Mouse (Mus musculus) midbrain, embryonic 15.5 days (tissue): ENCODE measurements around the gene Siglece. TPM values are rescaled to one million over a fixed set of nuclear protein-coding genes. Genes with fewer than 3 reads are reported as not detected.

ENCODE experiments used
- ATAC-seq: fragments of 200-750 bp; cut with Nextera tagmentation; replicated peaks from 2 replicates; pipeline ENCODE4 v1.8.0; 2017; ENCODE audit warnings: moderate TSS enrichment
- H3K27ac ChIP-seq: fragments of 300-500 bp; sonication (generic); 2 replicates; pipeline ENCODE4 v1.5.1; 2015; ENCODE audit warnings: mild to moderate bottlenecking, inconsistent platforms
- H3K27me3 ChIP-seq: fragments of 300-500 bp; sonication (generic); replicated peaks from 2 replicates; pipeline ENCODE4 v1.6.1; 2015; ENCODE audit warnings: inconsistent platforms
- H3K36me3 ChIP-seq: fragments of 300-500 bp; sonication (generic); replicated peaks from 2 replicates; pipeline ENCODE4 v1.6.1; 2015; ENCODE audit warnings: inconsistent platforms
- H3K4me1 ChIP-seq: fragments of 300-500 bp; sonication (generic); 2 replicates; pipeline ENCODE4 v1.6.1; 2015; ENCODE audit warnings: inconsistent platforms
- H3K4me2 ChIP-seq: fragments of 300-500 bp; sonication (generic); 2 replicates; pipeline ENCODE4 v1.6.1; 2015; ENCODE audit warnings: inconsistent platforms, mild to moderate bottlenecking, moderate library complexity
- H3K4me3 ChIP-seq: fragments of 300-500 bp; sonication (generic); 2 replicates; pipeline ENCODE4 v1.5.1; 2015; ENCODE audit warnings: mild to moderate bottlenecking, inconsistent platforms
- H3K9ac ChIP-seq: fragments of 300-500 bp; sonication (generic); 2 replicates; pipeline ENCODE4 v1.6.1; 2015; ENCODE audit warnings: mild to moderate bottlenecking, inconsistent platforms
- H3K9me3 ChIP-seq: fragments of 300-500 bp; sonication (generic); 2 replicates; pipeline ENCODE4 v1.6.1; 2016; ENCODE audit warnings: inconsistent platforms
- WGBS: fragments of 180-500 bp; shearing (Covaris S2); methylation state at CpG from one replicate; pipeline ENCODE4 v1.1.7; 2015; ENCODE audit warnings: mixed read lengths; 5-methylcytosine and 5-hydroxymethylcytosine counted together
- polyA plus RNA-seq: library from polyadenylated mRNA; unstranded; fragments of >200 nt; fragmentation: Nextera tagmentation; extraction: Ambion mirVana; gene quantifications from 2 replicates; pipeline ENCODE4 v1.2.1, GENCODE M21; 2015

The Siglece gene
- polyA plus RNA-seq, 1 experiment from 2014 or later = 0.53 TPM

DNA sequence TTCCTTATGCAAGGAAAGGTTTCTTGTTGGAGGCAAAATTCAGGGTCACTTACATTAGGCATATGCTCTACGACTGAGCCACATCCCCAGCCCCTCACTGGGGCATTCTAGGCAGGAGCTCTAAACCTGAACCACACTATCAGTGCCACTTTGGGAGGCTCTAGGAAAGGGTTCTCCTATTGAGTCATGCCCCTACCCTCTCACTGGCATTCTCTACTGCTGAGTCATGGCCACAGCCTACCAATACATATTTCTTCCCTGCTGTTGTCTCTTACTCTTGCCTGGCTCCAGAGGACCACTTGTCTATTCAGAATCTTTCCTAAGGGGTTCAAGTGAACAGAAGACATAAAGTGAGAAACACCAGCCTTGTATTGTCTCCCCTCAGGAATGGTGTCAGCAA, 2.8 kb upstream of the Siglece start:
- Histone ChIP-seq H3K4me1 (no peaks in the 10 kb centered on the region), H3K27me3 (no peaks in the 10 kb centered on the region), H3K4me3 (no peak overlapping the region), H3K36me3 (no peaks in the 10 kb centered on the region), H3K4me2 (no peak overlapping the region), H3K9me3 (no peaks in the 10 kb centered on the region), H3K9ac (no peak overlapping the region), H3K27ac (no peak overlapping the region)
- no peak for ATAC-seq
- WGBS = 82% methylated on average over 1 of the region's 1 CpGs

DNA sequence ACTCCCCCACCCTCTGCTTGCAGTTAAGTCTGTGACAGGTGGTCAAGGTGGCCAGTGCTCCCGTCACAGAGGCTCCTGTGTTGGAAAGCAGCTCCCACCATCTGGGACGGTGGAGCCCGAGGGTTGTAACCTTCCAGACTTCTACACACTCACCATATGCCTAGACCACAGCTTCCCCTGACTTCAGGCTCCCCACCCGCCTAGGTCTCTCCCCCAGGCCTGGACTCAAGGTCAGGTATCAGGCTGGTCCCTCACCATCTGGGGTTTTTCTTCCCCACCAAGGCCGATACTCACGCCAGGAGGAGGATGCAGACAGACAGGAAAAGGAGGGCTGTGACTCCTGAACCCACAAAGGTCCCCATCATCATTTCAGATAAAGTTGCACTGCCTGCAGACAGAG, 3.7 kb downstream of the Siglece start:
- Histone ChIP-seq H3K4me3 (no peak overlapping the region), H3K4me2 (no peak overlapping the region), H3K9me3 (no peaks in the 10 kb centered on the region), H3K4me1 (no peaks in the 10 kb centered on the region), H3K9ac (no peak overlapping the region), H3K27ac (no peak overlapping the region), H3K36me3 (no peaks in the 10 kb centered on the region), H3K27me3 (no peaks in the 10 kb centered on the region)
- WGBS = 79% methylated on average over 6 of the region's 6 CpGs
- no peak for ATAC-seq

DNA sequence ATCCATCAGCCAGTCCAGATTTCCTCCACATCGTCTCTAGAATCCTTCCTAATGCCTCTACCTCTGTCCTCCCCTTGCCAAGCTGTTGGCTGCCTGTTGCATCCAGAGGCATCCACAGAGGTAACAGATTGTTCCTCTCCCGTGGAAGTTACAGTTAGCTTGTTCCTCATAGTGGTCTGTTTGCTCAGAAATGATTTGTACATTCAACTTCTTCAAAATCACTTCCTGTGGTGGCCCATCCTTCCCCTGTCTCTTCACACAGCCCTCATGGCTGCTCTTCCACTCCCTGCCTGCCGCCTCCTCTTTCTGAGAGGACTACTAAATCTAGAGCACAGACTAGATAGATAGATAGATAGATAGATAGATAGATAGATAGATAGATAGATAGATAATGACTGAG, 5.4 kb downstream of the Siglece start:
- Histone ChIP-seq H3K27me3 (no peaks in the 10 kb centered on the region), H3K36me3 (no peaks in the 10 kb centered on the region), H3K4me2 (no peak overlapping the region), H3K9ac (no peak overlapping the region), H3K4me1 (no peaks in the 10 kb centered on the region), H3K4me3 (no peak overlapping the region), H3K9me3 (no peaks in the 10 kb centered on the region), H3K27ac (no peak overlapping the region)
- 79% methylated on average over 3 of the region's 3 CpGs for WGBS
- no peak for ATAC-seq

DNA sequence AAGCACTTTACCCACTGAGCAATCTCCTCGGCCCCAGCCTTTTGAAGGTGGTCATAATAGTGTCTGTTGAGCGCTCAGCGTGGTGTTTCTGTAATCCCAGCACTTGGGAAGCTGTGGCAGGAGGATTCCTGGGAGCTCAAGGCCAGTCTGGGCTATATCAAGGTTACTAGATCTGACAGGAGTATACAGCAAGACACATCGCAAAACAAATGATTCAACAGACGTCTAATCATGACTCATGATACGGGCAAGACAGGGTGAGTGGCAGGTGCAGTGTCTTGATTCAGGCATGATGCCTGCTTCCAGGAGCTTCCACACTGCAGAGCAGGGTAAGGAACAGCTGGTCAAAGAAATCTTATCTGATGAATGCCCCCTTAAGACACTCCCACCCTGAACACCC, 7.3 kb downstream of the Siglece start:
- Histone ChIP-seq H3K27ac (no peak overlapping the region), H3K9me3 (no peaks in the 10 kb centered on the region), H3K9ac (no peak overlapping the region), H3K36me3 (no peaks in the 10 kb centered on the region), H3K4me2 (no peak overlapping the region), H3K27me3 (no peaks in the 10 kb centered on the region), H3K4me3 (no peak overlapping the region), H3K4me1 (no peaks in the 10 kb centered on the region)
- WGBS = 82% methylated on average over 6 of the region's 6 CpGs
- ATAC-seq = no peak

DNA sequence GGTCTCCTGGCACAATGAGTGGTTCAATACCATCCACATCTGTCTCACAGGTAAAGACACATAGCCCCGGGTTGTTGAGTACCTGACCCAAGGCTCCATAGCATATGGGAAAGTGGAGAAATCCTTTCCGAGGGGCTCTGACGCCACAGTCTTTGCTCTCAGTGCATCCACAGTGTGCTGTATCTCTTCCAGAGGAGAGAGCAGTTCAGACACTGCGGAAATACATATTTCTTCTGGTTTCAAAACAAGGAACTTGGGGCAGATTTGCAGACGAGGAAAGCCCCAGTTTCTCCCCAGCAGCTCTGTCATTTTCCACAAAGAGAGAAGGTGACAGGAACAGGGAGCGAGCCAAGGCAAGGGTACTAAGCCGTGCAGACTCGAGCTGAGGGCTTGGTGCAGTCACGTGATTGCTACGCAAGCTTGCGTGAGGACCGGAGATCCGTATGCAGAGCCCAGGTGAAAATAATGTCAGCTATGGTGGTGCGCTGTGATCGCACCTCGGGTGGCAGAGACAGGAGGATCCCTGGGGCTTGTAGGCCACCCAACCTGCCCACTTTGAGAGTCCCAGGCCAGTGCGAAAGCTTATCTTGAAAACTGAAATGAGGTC, 16.8 kb downstream of the Siglece start:
- Histone ChIP-seq H3K36me3 (no peaks in the 10 kb centered on the region), H3K4me1 (no peaks in the 10 kb centered on the region), H3K27me3 (no peaks in the 10 kb centered on the region), H3K9me3 (no peaks in the 10 kb centered on the region), H3K4me3 (no peak overlapping the region), H3K27ac (no peak overlapping the region), H3K4me2 (no peak overlapping the region), H3K9ac (no peak overlapping the region)
- WGBS = 86% methylated on average over 17 of the region's 17 CpGs
- ATAC-seq = no peak

DNA sequence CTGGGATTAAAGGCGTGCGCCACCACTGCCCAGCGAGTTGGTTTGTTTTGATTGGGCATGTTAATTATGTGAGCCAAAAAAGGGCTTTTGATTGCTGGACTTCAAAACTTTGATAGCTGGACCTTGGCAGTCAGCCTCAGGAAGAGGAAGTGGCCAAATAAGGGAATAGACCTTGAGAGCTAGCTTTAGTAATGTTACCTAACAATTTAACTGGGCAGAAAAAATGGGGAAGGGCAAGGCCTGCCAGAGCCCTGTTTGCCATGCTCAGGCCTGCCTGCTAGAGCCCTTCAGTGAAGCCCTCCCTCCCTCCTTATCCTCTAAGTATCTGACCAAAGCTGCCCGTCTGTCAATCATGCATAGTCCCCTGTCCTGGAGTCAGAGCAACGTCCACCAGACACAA, 17.4 kb downstream of the Siglece start:
- no peak overlapping the region for H3K9ac ChIP-seq
- ATAC-seq = no peak
- no peaks in the 10 kb centered on the region for H3K27me3 ChIP-seq
- no peaks in the 10 kb centered on the region for H3K4me1 ChIP-seq
- no peaks in the 10 kb centered on the region for H3K9me3 ChIP-seq
- WGBS = 81% methylated on average over 5 of the region's 5 CpGs
- H3K4me3 ChIP-seq = no peak overlapping the region
- H3K27ac ChIP-seq = no peak overlapping the region
- H3K4me2 ChIP-seq = no peak overlapping the region
- no peaks in the 10 kb centered on the region for H3K36me3 ChIP-seq

DNA sequence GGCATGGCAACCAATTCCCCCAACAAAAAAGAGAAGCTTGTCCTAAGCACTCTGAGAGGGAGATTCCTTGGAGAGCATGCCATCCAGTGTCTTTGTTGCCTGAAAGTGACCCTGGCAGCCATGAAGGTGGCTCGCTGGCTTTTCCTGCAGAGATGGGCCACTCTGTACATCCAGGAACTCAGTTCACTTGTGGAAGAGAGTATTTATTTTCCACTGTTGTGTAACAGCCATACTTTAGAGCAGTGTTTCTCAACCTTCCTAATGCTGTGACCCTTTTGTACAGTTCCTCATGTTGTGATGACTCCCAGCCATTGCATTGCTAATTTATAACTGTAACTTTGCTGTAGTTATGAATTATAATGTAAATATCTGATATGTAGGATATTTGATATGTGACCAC, 22.8 kb downstream of the Siglece start:
- Histone ChIP-seq H3K4me1 (no peaks in the 10 kb centered on the region), H3K27ac (no peak overlapping the region), H3K27me3 (no peaks in the 10 kb centered on the region), H3K4me2 (no peak overlapping the region), H3K4me3 (no peak overlapping the region), H3K9ac (no peak overlapping the region), H3K9me3 (no peaks in the 10 kb centered on the region), H3K36me3 (no peaks in the 10 kb centered on the region)
- WGBS = 50% methylated on average over 1 of the region's 1 CpGs
- ATAC-seq = no peak

DNA sequence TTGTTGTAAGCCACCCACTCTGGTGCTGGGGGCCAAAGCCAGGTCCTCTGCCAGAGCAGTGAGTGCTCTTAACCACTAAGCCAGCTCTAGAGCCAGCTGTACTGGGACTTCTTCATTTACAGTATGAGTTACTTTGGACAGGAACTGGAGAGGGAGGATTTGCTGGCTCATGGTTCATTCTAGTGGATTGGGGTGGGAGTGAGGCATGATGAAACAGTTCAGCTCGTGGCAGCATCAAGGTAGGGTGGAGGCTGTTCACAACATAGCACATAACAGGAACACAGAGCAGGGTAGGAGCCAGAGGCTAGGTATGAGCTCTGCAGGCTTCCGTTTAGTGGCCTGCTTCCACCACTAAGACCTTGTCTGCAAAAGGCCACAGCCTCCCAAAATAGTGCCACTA, 23.8 kb downstream of the Siglece start:
- Histone ChIP-seq H3K27me3 (no peaks in the 10 kb centered on the region), H3K27ac (no peak overlapping the region), H3K9ac (no peak overlapping the region), H3K4me2 (no peak overlapping the region), H3K9me3 (no peaks in the 10 kb centered on the region), H3K4me1 (no peaks in the 10 kb centered on the region), H3K36me3 (no peaks in the 10 kb centered on the region), H3K4me3 (no peak overlapping the region)
- WGBS = 76% methylated on average over 2 of the region's 2 CpGs
- ATAC-seq = no peak

DNA sequence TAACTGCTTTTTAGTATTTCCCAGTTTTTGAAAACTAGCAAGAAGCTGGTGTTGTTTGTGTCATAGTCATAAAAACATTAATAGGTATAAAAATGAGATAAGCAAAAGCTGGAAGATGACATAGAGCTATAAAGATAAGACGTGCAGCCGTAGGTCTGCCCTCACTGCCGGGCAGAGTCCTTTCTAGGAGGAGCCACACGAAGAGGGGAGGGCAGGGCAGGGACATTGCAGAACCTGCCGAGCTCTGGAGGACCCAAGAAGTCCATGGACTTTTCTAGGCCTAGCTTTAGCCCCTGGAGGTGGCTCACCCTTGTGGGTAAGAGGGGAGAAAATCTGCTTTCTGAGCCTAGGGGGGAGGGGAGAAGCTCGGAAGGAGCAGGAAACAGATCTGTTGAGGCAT, 25.5 kb downstream of the Siglece start, which contains the start of gene Ceacam18:
TSS of gene Ceacam18 (plus strand) at position 208 of the 400 bp plus-strand sequence.
- H3K9me3 ChIP-seq = no peaks in the 10 kb centered on the region
- no peak for ATAC-seq

DNA sequence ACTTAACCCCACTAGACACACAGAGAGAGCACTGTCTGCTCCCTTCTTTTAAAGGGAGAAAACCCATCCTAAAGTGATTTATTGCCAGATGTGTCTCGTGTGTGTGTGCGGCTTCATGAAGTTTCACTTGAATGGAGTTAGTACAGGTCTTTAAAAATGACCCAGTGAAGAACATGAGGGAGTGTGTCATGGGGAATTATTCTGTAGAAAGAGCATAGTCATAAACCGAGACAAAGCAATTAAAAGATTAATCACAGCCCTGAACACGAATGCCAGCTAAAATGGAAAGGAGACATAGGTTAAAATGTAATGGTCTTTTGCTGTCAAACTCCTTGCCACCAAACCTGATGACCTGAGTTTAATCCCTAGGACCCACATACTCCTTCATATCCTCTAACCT, 26.0 kb downstream of the Siglece start:
- Histone ChIP-seq H3K27me3 (no peaks in the 10 kb centered on the region), H3K36me3 (no peaks in the 10 kb centered on the region), H3K27ac (no peak overlapping the region), H3K4me2 (no peak overlapping the region), H3K9ac (no peak overlapping the region), H3K4me3 (no peak overlapping the region), H3K9me3 (no peaks in the 10 kb centered on the region), H3K4me1 (no peaks in the 10 kb centered on the region)
- no peak for ATAC-seq
- 79% methylated on average over 4 of the region's 4 CpGs for WGBS

More for the DNA sequence above, 25.5 kb downstream of the Siglece start, which contains the start of gene Ceacam18:
- no peaks in the 10 kb centered on the region for H3K36me3 ChIP-seq
- no peak within 1 kb of the TSS for H3K4me2 ChIP-seq
- H3K27ac ChIP-seq = no peak within 1 kb of the TSS
- no peak within 1 kb of the TSS for H3K9ac ChIP-seq
- H3K4me3 ChIP-seq = no peak within 1 kb of the TSS
- 80% methylated on average over 6 of the region's 6 CpGs for WGBS
- H3K4me1 ChIP-seq = no peaks in the 10 kb centered on the region
- H3K27me3 ChIP-seq = no peaks in the 10 kb centered on the region

DNA sequence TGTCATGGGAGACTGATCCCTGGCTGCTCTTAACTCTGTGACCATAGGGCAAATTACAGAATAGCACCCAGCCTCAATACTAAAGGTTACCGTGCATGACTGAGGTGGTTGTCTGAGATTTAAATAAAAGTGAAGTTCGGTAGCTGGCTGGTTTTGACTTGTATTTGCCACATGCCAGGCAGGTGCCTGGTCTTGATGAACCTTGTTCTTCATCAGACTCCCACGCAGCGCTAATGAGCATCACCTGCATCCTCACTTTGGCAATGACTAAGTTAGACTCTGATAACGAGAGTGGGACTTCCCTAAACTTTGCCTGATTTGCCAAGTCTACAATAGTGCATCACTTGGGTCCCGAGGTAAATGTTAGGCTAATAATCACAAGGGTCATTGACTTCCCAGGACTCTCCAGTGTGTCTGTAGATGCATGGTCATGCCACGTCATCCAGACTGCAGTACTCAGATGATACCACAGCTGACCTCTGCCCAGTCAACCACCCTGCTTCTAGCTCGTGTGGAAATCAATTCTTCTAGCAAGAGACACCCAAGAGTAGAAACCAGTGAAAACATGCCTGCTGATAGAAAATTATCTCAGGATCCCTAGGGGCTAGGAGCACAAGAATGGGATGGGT, 34.1 kb downstream of the Siglece start:
- Histone ChIP-seq H3K27me3 (no peaks in the 10 kb centered on the region), H3K4me1 (peaks cover 4% of the 10 kb centered on the region; the same call in 1 of the 2 replicates), H3K9ac (no peak overlapping the region), H3K36me3 (no peaks in the 10 kb centered on the region), H3K4me3 (no peak overlapping the region), H3K27ac (no peak overlapping the region), H3K9me3 (no peaks in the 10 kb centered on the region), H3K4me2 (no peak overlapping the region)
- no peak for ATAC-seq
- WGBS = 83% methylated on average over 8 of the region's 8 CpGs

DNA sequence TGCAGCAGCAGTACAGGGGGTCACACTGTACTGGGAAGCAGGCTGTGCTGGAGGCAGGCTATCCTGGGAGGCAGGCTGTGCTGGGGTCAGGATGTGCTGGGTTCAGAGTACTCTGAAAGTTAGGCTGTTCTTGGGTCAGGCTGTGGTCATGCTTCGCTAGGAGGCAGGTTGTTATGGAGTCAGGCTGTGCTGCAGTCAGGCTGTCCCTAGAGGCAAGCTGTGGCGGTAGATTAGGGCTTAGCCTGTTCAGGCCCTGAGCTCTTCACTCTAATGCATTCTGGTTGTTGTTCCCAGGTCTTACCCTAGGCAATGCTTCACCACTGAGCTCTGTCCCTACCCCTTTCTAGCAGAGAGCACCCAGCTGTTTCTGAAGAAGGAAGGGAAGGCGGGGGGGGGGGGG, 34.9 kb downstream of the Siglece start:
- H3K4me3 ChIP-seq = no peak overlapping the region
- no peak for ATAC-seq
- H3K27me3 ChIP-seq = no peaks in the 10 kb centered on the region
- no peak overlapping the region for H3K4me2 ChIP-seq
- no peak overlapping the region for H3K9ac ChIP-seq
- no peak overlapping the region for H3K27ac ChIP-seq
- no peaks in the 10 kb centered on the region for H3K36me3 ChIP-seq
- H3K9me3 ChIP-seq = no peaks in the 10 kb centered on the region
- H3K4me1 ChIP-seq = peaks cover 4% of the 10 kb centered on the region; the same call in 1 of the 2 replicates
- 64% methylated on average over 3 of the region's 3 CpGs for WGBS

DNA sequence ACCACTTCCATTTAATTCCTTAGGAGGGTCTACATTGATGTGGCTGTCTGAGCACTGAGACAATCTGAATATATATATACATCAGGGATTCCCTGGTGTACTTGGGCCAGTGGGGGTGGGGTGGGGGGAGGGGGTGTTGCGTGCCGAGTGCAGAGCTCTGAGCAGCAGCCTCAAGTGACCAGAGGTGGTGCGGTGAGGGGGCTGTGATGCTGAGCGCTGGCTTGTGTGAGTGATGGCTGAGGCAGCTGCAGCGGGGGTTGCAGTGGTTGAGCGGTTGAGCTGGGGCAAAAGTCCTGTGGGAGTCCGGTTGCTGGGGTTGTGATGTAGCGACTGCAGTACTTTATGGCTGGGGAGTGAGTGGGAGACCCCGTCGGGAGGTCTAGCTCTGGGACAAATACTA, 36.1 kb downstream of the Siglece start:
- H3K9me3 ChIP-seq = no peaks in the 10 kb centered on the region
- ATAC-seq = no peak
- no peak overlapping the region for H3K9ac ChIP-seq
- H3K27me3 ChIP-seq = no peaks in the 10 kb centered on the region
- H3K4me2 ChIP-seq = peak overlapping the region; percentile 28; the same call in 1 of the 2 replicates
- WGBS = 11% methylated on average over 10 of the region's 10 CpGs
- peaks cover 4% of the 10 kb centered on the region; the same call in 1 of the 2 replicates for H3K4me1 ChIP-seq
- H3K36me3 ChIP-seq = no peaks in the 10 kb centered on the region
- no peak overlapping the region for H3K27ac ChIP-seq
- no peak overlapping the region for H3K4me3 ChIP-seq
